Mouse (Mus musculus) large intestine, adult 2 months (tissue): Measurements from ENCODE around the gene Nek11. TPM values are rescaled to one million over a fixed set of nuclear protein-coding genes. Genes with fewer than 3 reads are reported as not detected.

ENCODE experiments used
- DNase-seq: peaks from one replicate; pipeline ENCODE4 v3.0.0-alpha.2; 2012; ENCODE audit warnings: low read depth, low spot score
- WGBS: fragments of 180-500 bp; shearing (Covaris S2); methylation state at CpG from one replicate; pipeline ENCODE4 v1.1.7; 2018; 5-methylcytosine and 5-hydroxymethylcytosine counted together
- polyA plus RNA-seq: library from polyadenylated mRNA; depleted of rRNA; stranded (reverse); fragments of >200 nt; gene quantifications from 2 replicates; pipeline ENCODE4 v1.2.3, GENCODE M21; 2012; rRNA removed

Nek11 gene
- polyA plus RNA-seq: 0.03 TPM in 1 of 2 replicates, not detected in the other

DNA sequence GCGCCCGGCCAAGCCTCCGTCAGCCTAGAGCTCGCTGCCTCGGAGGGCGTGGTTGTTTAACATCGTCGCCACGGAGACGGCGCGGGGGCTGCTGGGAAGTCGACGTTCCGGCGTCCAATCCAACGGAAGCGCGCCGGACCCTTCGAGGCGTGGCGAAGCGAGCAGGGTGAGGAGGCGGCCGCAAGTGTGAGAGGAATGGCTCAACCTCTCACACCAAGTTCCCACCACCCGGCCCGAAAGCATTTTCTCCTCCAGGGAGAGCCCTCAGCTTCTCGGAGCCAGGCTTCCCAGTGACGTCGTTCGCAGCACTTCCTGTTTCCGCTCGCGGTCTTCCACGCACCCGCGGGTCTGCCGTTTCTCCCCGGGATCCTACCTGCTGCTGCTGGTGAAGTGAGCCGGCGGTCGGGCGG, at the start of gene Nek11, which contains the start of gene Aste1:
Nek11 (minus strand) TSS at position 307 of the 410 bp plus-strand sequence.
Aste1 (plus strand) TSS at position 175 of the 410 bp plus-strand sequence.
- WGBS: under 1% methylated on average over 44 of the region's 44 CpGs
- peak; percentile 75 for DNase-seq

DNA sequence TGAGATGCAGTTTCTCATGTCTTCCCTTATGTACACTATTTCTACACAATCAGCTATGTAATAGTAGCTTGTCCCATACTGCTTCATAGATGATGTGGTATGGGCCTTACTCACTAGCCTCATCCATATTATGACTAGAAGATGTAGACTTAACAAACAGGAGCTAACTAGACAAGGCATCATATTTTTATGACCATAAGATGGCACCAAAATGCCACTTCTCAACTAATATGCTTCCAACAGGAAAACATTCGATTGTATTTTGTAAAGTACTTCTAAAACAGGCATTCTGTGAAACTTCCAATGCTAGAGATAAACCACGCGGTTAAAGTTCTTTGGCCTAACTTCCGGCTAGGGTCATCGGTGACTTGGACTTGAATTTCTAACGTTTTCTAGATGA, 13.2 kb upstream of the Nek11 start:
- 90% methylated on average over 6 of the region's 6 CpGs for WGBS
- DNase-seq: no peak

DNA sequence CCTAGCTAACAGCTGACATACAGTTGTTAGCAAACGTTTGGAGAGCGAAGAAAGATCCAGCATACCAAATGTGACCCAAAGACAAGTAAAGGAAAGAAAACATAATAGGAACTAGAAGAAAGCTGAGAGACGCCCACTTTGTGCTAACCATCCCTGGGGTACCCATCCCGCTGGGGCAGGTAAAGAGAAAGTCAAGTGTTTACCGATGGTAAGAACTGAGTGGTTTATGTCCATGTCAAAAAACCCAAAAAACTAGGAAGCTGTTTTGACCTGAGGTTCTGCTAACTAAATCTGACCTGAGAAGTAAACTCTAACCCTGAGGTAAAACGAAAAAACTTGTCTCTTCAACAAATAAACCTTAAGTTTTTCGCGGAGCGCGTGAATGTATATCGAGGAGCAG, 604 bp downstream of the Nek11 start:
- WGBS: 15% methylated on average over 11 of the region's 11 CpGs
- DNase-seq: no peak

DNA sequence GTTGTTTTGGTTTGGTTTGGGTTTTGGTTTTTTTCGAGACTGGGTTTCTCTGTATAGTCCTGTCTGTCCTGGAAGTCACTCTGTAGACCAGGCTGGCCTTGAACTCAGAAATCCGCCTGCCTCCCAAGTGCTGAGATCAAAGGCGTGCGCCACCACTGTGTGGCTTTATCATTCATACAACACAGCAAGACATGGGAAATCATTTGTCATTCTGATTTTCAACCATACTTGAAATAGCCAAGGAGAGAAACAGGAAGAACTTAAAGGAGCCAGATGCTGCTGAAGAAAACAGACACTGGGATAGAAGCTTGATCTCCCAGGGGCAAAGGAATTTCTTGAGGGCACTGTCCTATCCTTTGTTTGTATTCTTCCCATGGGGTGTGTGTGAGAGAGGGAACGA, 4.7 kb downstream of the Nek11 start:
- 69% methylated on average over 4 of the region's 5 CpGs for WGBS
- no peak for DNase-seq

DNA sequence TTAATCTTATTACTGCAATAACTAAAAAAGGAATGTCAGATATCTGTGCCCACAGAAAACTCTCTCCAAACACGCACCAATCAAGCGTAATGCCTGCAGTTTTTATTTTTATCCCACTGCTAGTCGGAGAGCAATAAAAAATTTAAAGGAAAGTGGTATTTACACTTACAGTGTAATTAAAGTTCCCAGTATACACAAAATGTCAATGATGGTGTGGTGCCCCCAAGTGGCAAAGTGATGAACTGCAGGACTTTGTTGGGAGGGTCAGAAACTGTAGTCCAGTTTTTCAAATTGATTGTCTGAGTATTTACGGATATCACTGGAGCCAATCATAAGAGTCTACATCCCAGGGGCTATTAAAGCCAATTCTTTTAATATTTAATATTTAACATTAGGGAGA, 6.0 kb downstream of the Nek11 start:
- WGBS: 7% methylated on average over 4 of the region's 4 CpGs
- peak; percentile 40 for DNase-seq

DNA sequence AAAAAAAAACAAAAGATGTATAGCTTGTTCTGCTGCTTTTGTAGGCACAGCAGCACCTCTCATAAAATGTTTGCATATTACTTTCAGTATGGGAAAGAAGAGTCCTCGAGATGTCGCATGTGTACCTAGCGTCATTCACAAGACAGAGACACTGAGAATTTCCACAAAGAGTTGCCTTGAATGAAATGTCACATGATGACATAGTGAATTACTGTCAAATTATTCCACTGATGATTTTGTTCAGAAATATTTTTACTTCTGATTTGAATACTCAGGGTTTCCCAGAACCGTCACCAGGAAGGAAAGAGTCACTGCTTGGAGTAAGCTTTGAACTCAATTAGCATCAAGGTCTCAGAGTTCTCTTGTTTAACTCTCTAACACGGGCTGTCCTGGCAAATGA, 7.9 kb downstream of the Nek11 start:
- no peak for DNase-seq
- 67% methylated on average over 5 of the region's 5 CpGs for WGBS

DNA sequence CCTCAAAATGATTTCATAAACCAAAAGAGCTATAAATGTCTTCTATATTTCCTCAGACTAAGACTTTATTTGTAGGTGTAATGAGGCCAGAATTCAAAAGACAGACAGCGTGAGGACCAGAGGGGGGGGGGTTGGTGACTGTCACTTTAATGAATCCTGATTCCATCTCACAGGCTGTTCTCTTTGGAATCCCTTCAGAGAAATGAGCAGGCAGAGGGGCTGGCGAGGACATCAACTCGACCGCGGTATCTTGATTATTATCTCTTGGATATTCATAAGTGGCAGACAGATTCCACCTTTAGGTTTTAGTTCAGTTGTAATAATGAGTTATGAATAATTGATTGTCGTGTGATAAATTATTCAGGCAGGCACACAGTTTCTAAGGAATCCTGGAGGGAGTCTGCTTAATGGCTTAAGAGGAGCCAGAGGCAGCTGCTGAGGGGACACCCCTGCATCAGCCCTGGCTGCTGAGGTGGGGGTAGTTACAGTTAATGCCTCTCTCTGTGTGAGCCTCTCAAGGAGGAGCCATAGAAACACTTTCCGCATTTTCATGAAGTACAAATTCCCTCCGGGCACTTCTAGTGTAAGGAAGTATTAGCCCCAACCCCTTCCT, 15.7 kb downstream of the Nek11 start:
- DNase-seq: no peak
- 85% methylated on average over 8 of the region's 8 CpGs for WGBS

DNA sequence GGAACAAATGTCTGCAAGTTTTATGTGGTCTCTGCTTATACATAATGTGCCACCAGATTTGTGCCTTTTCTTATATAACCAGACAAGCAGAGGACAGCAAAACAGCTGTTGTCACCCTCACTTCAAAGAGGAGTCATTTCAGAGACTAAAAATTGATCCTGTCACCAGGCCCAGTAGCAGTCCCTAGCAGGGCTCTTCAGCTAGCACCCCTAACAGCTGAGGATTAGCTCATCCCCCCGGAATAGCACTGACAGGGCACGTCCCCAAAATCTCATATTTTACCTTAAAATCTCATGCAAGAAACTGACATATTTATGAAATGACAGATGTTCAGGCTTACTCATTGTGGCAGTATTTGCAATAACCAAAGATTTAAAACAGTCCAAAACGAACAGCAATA, 17.7 kb downstream of the Nek11 start:
- 60% methylated on average over 3 of the region's 3 CpGs for WGBS
- DNase-seq: no peak

DNA sequence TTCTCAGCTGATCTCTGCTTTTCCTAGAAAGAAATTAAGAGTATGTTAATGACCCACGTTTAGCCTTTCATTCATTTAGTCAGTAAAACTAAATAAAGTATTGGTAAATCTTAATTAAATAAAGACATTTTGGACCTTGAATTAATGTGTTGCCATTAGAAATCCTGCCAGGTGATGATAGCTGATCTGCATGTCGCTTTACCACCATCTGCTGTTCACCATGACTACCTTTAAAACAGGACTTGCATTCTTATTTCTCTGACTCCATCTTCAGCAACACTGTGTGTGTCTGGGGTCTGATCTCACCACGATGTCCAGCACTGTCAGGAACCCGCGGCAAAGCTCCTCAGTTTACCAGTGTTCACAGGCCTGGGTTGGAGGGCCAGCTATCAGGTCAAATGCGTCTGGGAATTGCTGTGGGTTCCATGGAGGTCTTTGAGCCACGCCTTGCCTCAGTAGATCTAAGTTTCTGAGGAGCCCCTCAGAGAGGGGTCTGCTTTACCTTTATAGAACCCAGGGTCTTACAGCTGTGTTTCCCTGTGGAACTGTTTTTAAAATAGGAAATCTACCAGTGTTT, 18.3 kb downstream of the Nek11 start:
- 72% methylated on average over 7 of the region's 7 CpGs for WGBS
- no peak for DNase-seq

DNA sequence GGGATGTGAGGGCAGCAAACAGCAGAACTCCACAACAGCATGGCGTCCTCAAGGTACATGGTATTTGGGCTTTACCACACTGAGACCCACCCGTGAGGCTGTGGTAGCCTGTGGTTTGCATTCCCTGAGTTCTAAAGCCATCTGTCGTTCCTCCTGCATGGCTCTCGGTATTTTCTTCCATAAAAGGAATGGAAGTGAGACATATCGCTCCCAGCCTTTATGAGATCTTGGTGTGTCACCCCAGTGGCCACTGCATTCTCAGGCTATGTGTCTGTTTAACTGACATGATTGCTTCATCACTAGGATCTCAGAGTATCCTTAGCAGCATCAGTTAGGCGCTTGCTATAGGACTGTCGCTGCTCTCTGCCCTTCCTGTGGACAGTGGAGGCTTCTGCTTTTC, 18.9 kb downstream of the Nek11 start:
- DNase-seq: no peak
- WGBS: 64% methylated on average over 7 of the region's 7 CpGs

DNA sequence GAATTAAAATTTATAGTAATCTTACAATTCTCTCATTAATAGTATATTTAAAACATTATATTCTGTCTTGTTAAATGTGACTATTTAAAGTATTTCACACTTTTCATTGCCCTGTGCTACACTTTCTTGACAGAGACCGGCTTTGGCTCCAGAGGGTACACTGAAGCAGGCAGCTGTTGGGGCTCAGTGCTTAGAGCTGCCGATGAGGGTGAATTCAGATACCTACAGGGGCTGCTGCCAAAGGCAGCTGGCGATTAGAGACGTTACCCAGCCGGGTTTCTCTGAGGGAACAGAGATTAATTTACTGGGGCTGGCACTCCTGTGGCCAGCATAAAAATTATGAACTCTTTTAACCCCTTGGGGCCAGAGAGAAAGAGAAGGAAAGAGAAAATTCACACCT, 21.0 kb downstream of the Nek11 start:
- no peak for DNase-seq
- 51% methylated on average over 5 of the region's 5 CpGs for WGBS

DNA sequence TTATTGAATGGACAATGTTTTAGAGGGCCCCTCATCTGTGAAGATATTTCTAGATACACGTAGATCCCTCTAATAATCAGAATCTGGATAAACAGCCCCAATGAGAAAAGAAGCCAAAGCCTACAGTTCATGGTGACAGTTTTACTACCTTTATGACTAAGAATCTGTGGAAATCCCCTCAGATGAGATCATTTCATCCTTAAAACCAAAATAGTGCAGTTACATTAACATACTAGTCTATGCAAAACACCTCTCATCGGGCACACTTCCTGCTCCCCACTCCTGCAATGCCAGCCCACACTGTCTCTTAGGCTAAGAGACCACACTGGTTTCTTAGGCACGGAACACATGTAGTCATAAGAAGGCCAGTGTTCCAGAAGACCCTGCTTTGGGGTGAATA, 26.7 kb downstream of the Nek11 start:
- WGBS: 61% methylated on average over 3 of the region's 3 CpGs
- DNase-seq: no peak

DNA sequence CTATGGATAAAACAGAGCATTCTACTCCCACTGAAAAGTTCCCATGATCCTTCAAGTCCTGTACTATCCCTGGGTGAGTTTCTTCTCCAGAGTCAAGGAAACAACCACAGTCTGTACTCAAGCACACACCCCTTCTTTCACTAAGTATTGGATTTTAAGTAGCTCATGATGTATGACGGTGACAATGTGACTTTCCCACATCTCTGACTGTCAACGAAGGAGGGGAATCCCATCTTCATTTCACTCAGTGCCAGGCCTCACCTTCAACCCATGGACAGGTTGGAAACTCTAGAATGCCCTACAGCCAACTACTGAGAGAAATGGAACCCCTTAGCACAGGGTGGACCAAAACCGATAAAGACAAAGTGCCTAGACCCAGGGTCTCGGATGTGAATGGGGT, 29.1 kb downstream of the Nek11 start:
- DNase-seq: no peak
- 93% methylated on average over 4 of the region's 4 CpGs for WGBS

DNA sequence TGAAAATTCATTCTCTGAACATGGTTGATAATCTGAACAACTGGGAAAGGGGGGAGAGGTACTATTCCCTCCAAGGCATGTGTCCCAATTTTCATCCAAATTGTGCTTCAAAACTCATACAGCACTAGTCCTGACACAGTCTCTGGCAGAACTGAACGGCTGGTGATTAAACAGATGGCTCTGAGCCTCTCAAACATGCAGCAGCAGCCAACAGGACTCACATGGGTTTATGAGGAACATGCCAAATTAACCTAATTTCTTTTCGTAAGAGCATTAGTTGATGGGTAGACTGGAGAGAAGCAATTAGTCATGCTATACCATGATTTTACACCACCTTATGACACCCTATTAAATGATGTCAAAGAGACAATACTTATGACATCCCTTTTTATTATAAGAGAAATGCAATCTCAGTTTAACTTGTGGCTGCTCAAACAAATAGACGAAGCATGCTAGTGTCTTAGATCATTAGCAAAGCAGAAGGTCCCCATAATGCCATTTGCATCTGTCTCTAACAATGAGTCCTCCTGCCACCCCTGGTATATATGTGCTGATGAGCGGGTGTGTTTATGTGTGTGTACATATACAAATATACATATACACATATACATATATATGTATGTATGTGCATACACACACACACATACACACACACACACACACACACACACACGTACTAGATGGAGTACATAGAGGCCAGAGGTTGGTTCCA, 31.6 kb downstream of the Nek11 start:
- 70% methylated on average over 5 of the region's 5 CpGs for WGBS
- no peak for DNase-seq

DNA sequence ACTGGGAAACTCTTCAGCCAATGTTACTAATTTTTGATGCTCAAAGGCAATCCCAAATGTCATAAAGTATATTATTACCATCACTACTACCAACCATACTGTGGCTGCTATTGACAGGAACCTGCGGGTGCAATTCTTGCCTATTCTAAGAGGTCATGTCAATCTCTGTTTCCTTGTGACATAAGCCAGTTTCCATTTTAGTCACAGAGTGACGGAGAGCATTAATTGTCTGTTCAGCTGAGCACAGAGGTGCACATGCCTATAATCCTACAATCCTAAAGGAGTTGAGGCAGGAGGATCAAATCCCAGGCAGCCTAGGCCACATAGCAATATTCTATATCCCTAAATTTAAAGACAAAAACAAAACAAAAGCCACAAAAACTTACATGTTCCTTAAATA, 33.1 kb downstream of the Nek11 start:
- WGBS: 71% methylated on average over 2 of the region's 2 CpGs
- DNase-seq: no peak

DNA sequence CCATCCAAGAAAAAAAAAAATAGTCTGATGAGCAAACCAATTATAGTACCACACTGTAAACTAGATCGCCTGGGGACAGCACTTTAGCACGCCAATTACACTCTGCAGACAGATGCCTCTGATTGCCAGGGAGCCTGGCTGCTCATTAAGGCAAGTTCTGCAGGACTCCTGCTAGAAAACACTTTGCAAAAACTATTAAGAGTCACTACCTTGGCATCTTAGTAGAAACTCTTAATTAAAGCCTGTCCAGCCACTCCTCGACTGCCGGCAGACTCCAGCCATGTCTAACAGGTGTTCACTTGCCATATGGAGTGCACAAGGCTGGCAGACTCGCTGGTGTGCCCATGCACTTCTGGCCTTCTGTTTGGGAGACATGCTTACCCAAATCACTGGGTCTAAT, 46.3 kb downstream of the Nek11 start:
- 62% methylated on average over 5 of the region's 5 CpGs for WGBS
- DNase-seq: no peak

DNA sequence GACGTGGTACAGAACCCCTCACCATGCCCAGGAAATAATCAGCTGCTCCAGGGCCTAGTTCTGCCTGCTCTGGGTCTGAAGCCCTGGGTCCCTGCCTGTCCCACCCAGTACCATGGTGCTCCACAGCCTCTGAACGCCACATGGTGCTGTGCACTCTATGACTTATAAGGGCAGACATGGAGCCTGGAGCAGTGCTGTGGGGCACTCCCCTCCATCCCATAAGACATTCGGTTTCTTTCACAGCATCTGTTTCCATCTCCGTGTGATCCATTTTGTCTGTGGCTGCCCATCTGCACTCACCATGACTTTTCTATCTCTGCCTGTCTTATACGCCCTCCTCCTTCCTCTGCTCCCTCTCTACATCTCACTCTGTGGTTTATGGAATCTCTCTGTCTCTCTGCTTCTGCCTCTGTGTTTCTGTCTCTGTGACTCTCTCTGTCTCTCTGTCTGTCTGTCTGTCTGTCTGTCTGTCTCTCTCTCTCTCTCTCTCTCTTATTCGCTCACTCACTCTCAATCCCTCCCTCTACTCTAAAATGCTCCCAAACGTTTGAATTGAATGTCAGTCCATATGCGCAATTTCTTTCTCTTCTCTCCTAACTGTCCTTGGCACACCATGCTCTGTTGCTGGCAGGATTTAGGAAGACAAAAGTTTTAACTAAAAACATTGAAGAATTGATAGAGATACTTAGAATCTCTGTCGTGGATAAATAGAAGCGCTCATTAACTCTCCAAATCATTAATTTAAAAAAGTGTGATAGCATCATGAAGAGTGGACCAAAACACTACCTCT, 46.9 kb downstream of the Nek11 start:
- no peak for DNase-seq
- 72% methylated on average over 10 of the region's 10 CpGs for WGBS

DNA sequence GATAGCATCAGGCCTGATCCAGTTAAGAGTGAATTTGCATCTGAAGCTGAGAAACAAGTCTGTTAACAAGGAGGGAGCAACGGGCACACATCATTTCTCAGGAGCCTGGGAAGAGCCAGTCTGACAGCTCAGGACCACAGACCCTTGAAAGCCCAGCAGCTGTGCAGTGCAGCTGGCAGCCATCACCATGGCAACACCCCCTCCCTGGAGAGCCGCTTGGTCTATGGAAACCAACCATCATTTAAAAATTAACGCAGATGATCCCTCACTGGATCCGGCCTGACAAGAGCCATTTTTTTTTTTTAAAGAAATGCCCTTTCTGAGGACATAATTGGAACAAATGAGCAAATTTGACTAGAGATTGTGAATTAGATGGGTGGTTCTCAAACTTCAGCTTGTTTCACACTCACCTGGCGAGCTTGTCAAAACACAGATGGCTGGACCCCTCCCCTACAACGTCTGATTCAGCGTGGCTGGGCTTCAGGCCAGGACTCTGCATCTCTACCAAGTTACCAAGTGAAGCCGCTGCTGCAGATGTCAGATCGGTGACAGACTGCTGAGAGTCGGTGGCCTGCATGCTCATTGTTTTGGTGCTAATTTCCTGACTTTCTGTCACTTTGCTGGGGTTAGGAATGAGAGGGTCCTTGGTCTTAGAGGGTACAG, 52.2 kb downstream of the Nek11 start:
- no peak for DNase-seq
- WGBS: 63% methylated on average over 10 of the region's 10 CpGs

DNA sequence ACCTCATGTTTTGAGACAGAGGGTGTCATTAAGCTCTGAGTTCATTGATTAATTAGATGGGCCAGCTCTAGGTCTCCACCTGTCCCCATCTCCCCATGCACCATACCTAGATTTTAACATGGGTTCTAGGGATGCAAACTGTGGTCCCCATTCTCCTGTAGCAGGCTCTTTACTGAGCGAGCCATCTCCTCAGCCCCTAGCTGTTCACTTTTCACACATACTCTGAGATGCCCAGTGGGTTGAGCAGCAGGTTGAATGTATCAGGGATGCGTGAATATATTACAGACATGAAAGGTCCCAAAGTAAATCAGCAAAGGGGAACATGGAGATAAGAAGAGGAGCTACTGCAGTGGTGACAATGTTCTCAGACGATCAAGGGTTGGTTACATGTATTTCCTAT, 52.8 kb downstream of the Nek11 start:
- DNase-seq: no peak
- WGBS: 83% methylated on average over 3 of the region's 3 CpGs

DNA sequence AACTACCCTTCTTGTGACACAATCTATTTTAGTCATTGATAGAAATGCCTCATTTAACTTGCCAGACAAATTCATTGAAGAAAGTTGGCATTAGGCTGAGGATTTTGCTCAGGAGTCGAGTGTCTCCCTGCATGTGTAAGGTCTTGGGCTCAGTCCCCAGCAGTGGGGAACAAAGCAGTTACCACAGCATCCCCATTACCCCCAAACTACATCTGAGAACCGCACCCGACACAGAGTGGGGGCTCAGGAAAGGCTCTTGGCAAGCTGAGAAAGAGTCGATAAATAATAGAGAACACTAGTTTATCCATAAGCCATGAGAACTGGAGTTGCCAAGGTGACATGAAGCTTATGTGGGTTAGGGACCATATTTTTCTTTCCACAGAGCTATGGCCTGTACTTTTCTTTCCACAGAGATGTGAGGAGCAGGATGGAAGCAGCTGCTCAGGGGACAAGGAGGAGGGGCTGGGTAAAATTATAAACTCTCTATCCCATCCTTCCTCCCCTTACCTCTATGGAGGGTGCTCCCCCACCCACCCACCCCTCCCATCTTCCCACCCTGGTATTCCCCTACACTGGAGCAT, 62.8 kb downstream of the Nek11 start:
- WGBS: 79% methylated on average over 4 of the region's 4 CpGs
- DNase-seq: no peak
